Mouse (Mus musculus) ES-E14 (cell line): Measurements from ENCODE around the gene Mthfs.

ENCODE experiments used
- HCFC1 ChIP-seq: IDR thresholded peaks from 2 replicates; pipeline ENCODE4 v1.6.1; 2012; ENCODE audit warnings: low read length, inconsistent platforms, borderline replicate concordance; ENCODE audit not compliant: insufficient read depth
- MAFK ChIP-seq: IDR thresholded peaks from 2 replicates; pipeline ENCODE4 v1.6.1; 2014; ENCODE audit warnings: mild to moderate bottlenecking, low read depth, low read length, inconsistent platforms; ENCODE audit not compliant: insufficient read depth
- ZC3H11A ChIP-seq: IDR thresholded peaks from 2 replicates; pipeline ENCODE4 v1.6.1; 2012; ENCODE audit warnings: low read depth, mild to moderate bottlenecking, inconsistent platforms, low read length, borderline replicate concordance

GRCm38 (mm10) chr9:89270376-89270775 lies 59.9 kb downstream of the Mthfs start:
- TF ChIP-seq HCFC1 (no peak), ZC3H11A (no peak), MAFK (no peak)
